Mouse (Mus musculus) embryonic facial prominence, embryonic 12.5 days (tissue): ENCODE data around the gene Prickle3. TPM values are rescaled to one million over a fixed set of nuclear protein-coding genes. Genes with fewer than 3 reads are reported as not detected.
A peak's percentile ranks its signal among the peaks of the same experiment; 100 is the strongest.

Experiments used
- ATAC-seq: fragments of 200-750 bp; cut with Nextera tagmentation; 2 replicates; pipeline ENCODE4 v1.8.0; 2017; ENCODE audit not compliant: insufficient number of reproducible peaks, insufficient read depth, low FRiP score, low TSS enrichment
- H3K27ac ChIP-seq: fragments of 300-500 bp; sonication (generic); 2 replicates; pipeline ENCODE4 v1.5.1; 2016; ENCODE audit warnings: mild to moderate bottlenecking
- H3K27me3 ChIP-seq: fragments of 300-500 bp; sonication (generic); 2 replicates; pipeline ENCODE4 v1.6.1; 2016; ENCODE audit warnings: mild to moderate bottlenecking, moderate library complexity
- H3K36me3 ChIP-seq: fragments of 300-500 bp; sonication (generic); 2 replicates; pipeline ENCODE4 v1.6.1; 2016; ENCODE audit warnings: mild to moderate bottlenecking
- H3K4me1 ChIP-seq: fragments of 300-500 bp; sonication (generic); 2 replicates; pipeline ENCODE4 v1.6.1; 2016
- H3K4me2 ChIP-seq: fragments of 300-500 bp; sonication (generic); replicated peaks from 2 replicates; pipeline ENCODE4 v1.6.1; 2016; ENCODE audit warnings: mild to moderate bottlenecking, moderate library complexity
- H3K4me3 ChIP-seq: fragments of 300-500 bp; sonication (generic); 2 replicates; pipeline ENCODE4 v1.5.1; 2016; ENCODE audit warnings: mild to moderate bottlenecking
- H3K9ac ChIP-seq: fragments of 300-500 bp; sonication (generic); 2 replicates; pipeline ENCODE4 v1.6.1; 2016; ENCODE audit warnings: mild to moderate bottlenecking, moderate library complexity
- H3K9me3 ChIP-seq: fragments of 300-500 bp; sonication (generic); 2 replicates; pipeline ENCODE4 v1.6.1; 2016; ENCODE audit warnings: mild to moderate bottlenecking, moderate library complexity
- WGBS: fragments of 180-500 bp; shearing (Covaris S2); methylation state at CpG from one replicate; pipeline ENCODE4 v1.1.7; 2016; 5-methylcytosine and 5-hydroxymethylcytosine counted together
- polyA plus RNA-seq: library from polyadenylated mRNA; unstranded; fragments of >200 nt; fragmentation: Nextera tagmentation; extraction: Ambion mirVana; gene quantifications from 2 replicates; pipeline ENCODE4 v1.2.1, GENCODE M21; 2016

The Prickle3 gene
- 6.6 and 7.1 TPM in 2 replicates for polyA plus RNA-seq

DNA sequence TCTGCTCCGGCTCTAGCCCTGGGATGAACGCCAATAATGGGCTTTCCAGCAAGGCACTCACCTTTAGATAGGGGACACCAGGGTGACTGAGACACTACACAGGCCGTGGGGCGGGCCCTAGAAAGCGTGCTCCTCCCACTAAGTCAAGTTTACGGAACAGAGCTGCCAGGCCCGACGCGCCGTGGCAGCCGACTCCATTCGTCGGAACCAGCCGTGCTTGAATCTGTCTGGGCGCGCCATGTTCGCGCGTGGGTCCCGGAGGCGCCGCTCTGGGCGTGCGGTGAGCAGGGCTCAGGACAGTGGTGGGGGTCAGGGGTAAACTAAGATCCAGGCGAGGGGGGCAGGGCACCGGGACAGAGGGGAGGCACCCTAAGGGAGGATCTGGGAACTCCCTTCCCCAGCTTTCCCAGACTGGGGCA, at the start of gene Prickle3:
Gene Prickle3 (plus strand): TSS at position 40 of the 419 bp plus-strand sequence.
- Histone ChIP-seq H3K4me2 (peak within 1 kb of the TSS; percentile 47), H3K36me3 (no peaks in the 10 kb centered on the region), H3K4me1 (no peaks in the 10 kb centered on the region), H3K27me3 (no peaks in the 10 kb centered on the region), H3K4me3 (peak within 1 kb of the TSS; percentile 39), H3K9ac (peak within 1 kb of the TSS; percentile 53), H3K9me3 (no peaks in the 10 kb centered on the region), H3K27ac (0 out of 2 replicates have a peak within 1 kb of the TSS, but pooled peaks have one; percentile 17)
- 22% methylated on average over 26 of the region's 26 CpGs for WGBS
- ATAC-seq = peak; percentile 74; the same call in 1 of the 2 replicates

DNA sequence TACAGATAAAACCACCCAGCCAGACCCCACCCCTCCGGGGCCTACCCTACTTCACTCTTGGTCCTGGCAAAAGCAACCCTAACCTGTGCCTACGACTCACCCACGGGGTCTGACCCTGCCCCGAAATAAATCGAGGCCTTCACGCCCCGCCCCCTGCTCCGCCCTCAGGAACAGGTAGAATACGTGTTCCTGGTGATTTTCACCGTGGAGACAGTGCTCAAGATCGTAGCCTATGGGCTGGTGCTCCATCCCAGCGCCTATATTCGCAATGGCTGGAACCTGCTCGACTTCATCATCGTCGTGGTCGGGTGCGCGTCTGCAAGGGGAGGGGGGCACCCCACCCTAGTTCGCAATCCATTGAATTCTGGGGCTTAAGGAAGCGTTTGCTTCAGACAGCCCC, 47.0 kb upstream of the Prickle3 start:
- H3K36me3 ChIP-seq = no peaks in the 10 kb centered on the region
- no peaks in the 10 kb centered on the region for H3K4me1 ChIP-seq
- H3K9me3 ChIP-seq = no peaks in the 10 kb centered on the region
- 0 out of 2 replicates have a peak, but pooled peaks cover 4% of the 10 kb centered on the region for H3K27me3 ChIP-seq
- ATAC-seq = no peak
- H3K9ac ChIP-seq = no peak overlapping the region
- peak overlapping the region; percentile 35 for H3K4me3 ChIP-seq
- WGBS = 16% methylated on average over 21 of the region's 21 CpGs
- H3K4me2 ChIP-seq = peak overlapping the region; percentile 56
- H3K27ac ChIP-seq = no peak overlapping the region

DNA sequence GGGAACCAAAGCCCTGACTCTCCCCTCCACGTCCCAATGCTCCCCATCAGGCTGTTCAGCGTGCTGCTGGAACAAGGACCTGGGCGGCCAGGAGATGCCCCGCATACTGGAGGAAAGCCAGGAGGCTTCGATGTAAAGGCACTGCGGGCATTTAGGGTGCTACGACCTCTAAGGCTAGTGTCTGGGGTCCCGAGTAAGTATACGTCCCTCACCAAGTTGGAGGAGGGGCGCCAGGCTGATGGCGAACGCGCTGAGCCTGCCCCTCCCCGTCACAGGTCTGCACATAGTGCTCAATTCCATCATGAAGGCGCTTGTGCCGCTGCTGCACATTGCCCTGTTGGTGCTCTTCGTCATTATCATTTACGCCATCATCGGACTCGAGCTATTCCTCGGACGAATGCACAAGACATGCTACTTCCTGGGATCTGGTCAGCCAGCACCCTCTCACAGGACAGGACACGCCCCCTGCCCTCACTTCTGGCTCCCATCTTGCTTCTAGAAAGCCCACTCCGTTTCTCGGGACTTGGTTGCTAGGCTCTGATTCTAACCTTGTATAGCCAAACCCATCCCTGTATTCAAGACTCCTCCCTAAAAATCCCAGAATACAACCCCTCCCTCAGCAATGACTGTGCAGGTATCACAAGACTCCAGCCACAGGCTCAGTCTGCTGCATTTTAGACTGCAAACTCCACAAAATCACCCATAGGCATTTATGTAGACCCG, 46.4 kb upstream of the Prickle3 start:
- Histone ChIP-seq H3K4me3 (peak overlapping the region; percentile 35), H3K36me3 (no peaks in the 10 kb centered on the region), H3K9ac (no peak overlapping the region), H3K9me3 (no peaks in the 10 kb centered on the region), H3K4me1 (no peaks in the 10 kb centered on the region), H3K4me2 (peak overlapping the region; percentile 56), H3K27me3 (0 out of 2 replicates have a peak, but pooled peaks cover 4% of the 10 kb centered on the region), H3K27ac (no peak overlapping the region)
- WGBS = 22% methylated on average over 26 of the region's 26 CpGs
- no peak for ATAC-seq

DNA sequence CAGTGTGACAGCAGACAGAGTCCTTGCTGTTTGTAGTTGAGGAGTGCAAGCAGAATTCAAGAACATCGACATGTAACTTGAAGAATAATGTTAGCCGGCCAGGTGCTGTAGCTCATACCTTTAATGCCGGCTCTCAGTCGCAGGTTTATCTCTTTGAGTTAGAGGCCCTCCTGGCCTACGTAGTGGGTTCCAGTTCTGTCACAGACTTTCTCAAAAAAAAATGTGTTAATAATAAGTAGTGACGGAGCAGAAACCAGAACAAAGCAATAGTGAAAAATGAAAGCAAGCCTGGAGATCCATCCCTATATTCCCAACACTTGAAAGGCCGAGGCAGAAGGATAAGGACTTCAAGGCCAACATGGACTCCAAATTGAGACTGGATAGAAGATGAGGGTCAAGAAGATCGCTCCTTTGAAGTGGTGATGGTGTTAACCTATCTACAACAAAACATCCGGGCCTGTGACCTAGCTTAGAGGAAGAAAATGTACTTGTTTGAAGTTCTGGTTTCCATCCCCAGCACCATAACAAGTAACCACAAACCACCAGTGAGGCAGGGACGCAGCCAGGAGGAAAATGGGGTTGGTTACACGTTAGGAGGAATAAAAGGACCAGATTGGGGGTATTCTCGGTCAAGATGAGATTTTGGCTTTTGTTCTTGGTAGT, 39.0 kb upstream of the Prickle3 start:
- H3K4me3 ChIP-seq = no peak overlapping the region
- no peak overlapping the region for H3K9ac ChIP-seq
- H3K36me3 ChIP-seq = no peaks in the 10 kb centered on the region
- H3K27me3 ChIP-seq = no peaks in the 10 kb centered on the region
- H3K4me1 ChIP-seq = no peaks in the 10 kb centered on the region
- no peak overlapping the region for H3K27ac ChIP-seq
- H3K4me2 ChIP-seq = no peak overlapping the region
- ATAC-seq = no peak
- WGBS = 82% methylated on average over 12 of the region's 12 CpGs
- no peaks in the 10 kb centered on the region for H3K9me3 ChIP-seq

DNA sequence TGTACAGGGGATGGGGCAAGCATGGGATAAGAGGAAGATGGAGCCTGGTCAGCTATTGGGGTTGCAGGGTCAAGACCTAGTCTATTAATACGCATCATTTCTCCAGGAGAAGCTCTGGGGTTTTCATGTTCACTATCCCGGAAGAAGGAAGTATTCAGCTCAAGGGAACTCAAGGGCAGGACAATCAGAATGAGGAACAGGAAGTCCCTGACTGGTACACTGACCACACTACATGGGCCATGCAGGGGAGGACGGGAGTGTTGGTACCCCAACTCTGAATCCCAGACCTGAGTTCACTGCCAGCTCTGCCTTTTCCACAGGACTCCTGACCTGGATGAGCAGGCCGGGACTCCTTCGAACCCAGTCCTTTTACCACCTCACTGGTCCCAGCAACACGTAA, 24.5 kb upstream of the Prickle3 start:
- Histone ChIP-seq H3K4me2 (no peak overlapping the region), H3K36me3 (no peaks in the 10 kb centered on the region), H3K9me3 (no peaks in the 10 kb centered on the region), H3K9ac (no peak overlapping the region), H3K27ac (no peak overlapping the region), H3K4me3 (no peak overlapping the region), H3K27me3 (no peaks in the 10 kb centered on the region), H3K4me1 (no peaks in the 10 kb centered on the region)
- ATAC-seq = no peak
- WGBS = 85% methylated on average over 6 of the region's 6 CpGs

DNA sequence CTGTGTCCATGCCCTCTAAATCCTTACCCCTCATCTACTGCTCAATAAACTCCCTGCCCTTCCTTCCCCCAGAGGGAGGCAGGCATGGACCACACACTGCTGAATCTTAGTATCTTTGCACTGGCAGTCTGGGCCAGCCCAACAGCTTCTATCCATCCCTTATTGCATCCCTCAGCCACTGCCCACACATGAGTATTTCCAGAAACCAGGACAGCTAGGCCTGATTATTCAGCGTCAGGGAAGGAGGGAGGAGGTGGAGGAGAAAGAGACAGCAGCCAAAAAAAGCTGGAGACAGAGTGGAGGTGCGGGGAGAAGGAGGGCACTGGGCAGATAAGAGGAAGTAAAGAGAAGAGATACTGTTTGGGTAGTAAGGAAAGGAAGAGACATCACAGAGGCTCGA, 22.0 kb upstream of the Prickle3 start:
- Histone ChIP-seq H3K4me2 (no peak overlapping the region), H3K27ac (no peak overlapping the region), H3K4me1 (no peaks in the 10 kb centered on the region), H3K27me3 (peaks cover 7% of the 10 kb centered on the region; the same call in 1 of the 2 replicates), H3K4me3 (no peak overlapping the region), H3K36me3 (no peaks in the 10 kb centered on the region), H3K9me3 (no peaks in the 10 kb centered on the region), H3K9ac (no peak overlapping the region)
- WGBS = 69% methylated on average over 3 of the region's 3 CpGs
- no peak for ATAC-seq

DNA sequence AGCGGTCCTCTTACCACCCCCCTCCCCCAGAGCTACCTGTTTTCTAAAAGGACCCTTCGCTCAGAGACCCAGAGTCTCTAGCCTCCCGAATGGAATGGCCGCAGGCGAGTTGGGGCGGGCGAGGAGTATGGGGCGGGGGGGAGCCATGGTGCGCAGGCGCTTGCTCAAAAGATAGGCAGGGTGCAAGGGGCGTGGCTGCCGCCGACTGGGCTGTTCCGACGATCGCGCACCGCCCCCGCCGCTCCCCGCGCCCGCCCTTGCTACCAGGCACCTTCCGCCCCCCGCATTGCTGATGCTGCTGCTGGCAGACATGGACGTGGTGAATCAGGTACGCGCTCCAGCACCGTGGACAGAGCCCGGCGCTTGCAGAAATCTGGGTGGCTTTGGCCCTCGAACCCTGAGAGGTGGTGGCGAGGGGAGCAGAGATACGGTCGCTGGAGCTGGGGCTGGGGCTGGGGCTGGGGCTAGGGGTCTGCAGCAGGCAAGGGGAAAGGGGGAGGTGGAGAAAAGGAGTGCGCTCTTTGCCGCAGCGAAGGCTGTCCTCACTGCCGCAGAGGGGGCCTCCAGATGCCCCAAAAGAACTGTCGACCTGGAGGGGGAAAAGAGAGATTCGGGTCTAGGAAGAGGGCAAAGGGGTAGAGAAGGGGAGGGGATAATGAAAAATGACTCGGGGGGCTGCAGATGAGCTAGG, 18.5 kb upstream of the Prickle3 start, which contains the start of gene Syp:
Gene Syp (plus strand): TSS at position 71 of the 691 bp plus-strand sequence.
- Histone ChIP-seq H3K9ac (no peak within 1 kb of the TSS), H3K4me2 (peak within 1 kb of the TSS; percentile 44), H3K4me1 (no peaks in the 10 kb centered on the region), H3K4me3 (peak within 1 kb of the TSS; percentile 29), H3K36me3 (no peaks in the 10 kb centered on the region), H3K27me3 (peaks cover 12% of the 10 kb centered on the region), H3K9me3 (no peaks in the 10 kb centered on the region), H3K27ac (no peak within 1 kb of the TSS)
- WGBS = 12% methylated on average over 38 of the region's 42 CpGs
- ATAC-seq = peak; percentile 82; the same call in 1 of the 2 replicates

DNA sequence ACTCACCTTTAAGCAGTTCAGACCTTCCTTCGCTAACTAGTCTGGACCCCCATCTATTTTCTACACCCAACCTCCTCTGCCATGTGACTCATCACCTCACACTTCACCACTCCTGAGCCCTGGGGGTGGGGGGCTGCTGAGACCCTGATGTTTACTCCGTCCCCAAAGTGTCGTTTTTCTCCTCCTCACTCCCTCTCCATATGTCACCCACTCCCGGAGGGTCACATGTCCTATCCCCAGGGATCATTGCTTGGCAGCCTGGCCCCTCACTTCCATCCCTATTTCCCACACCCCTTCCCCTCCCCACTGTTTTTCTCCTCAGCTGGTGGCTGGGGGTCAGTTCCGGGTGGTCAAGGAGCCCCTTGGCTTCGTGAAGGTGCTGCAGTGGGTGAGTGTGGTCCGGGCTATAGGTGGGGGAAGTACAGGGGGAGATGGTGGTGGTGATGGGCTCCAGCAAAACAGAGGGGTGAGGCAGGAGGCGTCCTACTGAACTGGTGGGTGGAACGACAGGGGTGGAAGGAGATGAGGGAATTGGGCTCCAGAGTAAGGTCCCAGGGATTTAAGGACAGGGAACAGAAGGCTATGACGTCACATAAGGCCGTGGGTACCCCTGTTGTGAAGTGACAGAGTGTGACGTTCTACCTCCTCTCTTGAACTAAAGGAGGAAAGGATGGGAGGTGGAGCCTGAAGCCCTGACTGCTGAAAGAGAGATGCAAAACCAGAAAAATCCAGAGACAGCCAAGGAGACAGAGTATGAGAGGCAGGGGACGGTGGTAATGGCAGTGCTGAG, 17.3 kb upstream of the Prickle3 start:
- Histone ChIP-seq H3K4me3 (no peak overlapping the region), H3K4me1 (no peaks in the 10 kb centered on the region), H3K4me2 (no peak overlapping the region), H3K9ac (no peak overlapping the region), H3K27ac (no peak overlapping the region), H3K27me3 (peaks cover 12% of the 10 kb centered on the region), H3K9me3 (no peaks in the 10 kb centered on the region), H3K36me3 (no peaks in the 10 kb centered on the region)
- 19% methylated on average over 13 of the region's 13 CpGs for WGBS
- no peak for ATAC-seq

DNA sequence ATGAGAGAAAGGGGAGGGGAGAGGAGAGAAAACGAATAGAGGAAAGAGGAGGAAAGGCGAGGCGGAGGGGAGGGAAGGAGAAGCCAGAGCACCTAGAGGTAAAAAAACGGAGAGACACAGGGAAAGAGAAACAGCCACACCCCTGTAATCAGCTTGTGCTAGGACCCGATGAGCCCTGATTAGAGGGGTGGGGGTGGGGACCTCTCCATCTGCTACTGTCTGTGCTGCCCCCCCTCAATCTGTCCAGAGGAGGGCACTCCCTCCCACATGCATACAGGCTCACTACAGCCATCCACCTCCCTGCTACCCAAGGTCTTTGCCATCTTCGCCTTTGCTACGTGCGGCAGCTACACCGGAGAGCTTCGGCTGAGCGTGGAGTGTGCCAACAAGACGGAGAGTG, 16.3 kb upstream of the Prickle3 start:
- H3K9ac ChIP-seq = no peak overlapping the region
- H3K27ac ChIP-seq = no peak overlapping the region
- H3K4me3 ChIP-seq = no peak overlapping the region
- no peaks in the 10 kb centered on the region for H3K4me1 ChIP-seq
- no peaks in the 10 kb centered on the region for H3K36me3 ChIP-seq
- H3K27me3 ChIP-seq = peaks cover 12% of the 10 kb centered on the region
- no peak overlapping the region for H3K4me2 ChIP-seq
- no peaks in the 10 kb centered on the region for H3K9me3 ChIP-seq
- ATAC-seq = no peak
- WGBS = 30% methylated on average over 12 of the region's 12 CpGs

DNA sequence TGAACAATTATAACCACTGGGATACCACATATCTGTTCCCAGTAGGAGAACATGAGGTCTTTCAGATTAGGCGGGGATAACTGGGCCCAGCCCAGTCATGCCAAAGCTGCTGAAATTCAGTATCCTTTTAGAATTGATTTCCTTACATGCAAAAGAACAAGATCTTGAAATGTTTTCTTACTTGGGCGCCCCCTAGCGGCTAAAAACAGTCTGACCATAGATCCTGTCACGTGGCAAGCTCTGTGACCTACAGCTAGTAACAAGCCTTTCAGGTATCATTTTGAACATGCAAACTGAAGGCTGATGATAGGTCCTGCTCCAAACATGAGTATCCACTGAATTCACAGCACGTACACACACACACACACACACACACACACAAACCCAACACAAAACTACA, 11.7 kb upstream of the Prickle3 start:
- ATAC-seq = no peak
- Histone ChIP-seq H3K4me3 (no peak overlapping the region), H3K27me3 (peaks cover 4% of the 10 kb centered on the region), H3K9me3 (no peaks in the 10 kb centered on the region), H3K4me2 (no peak overlapping the region), H3K27ac (no peak overlapping the region), H3K36me3 (no peaks in the 10 kb centered on the region), H3K4me1 (no peaks in the 10 kb centered on the region), H3K9ac (no peak overlapping the region)
- 20% methylated on average over 5 of the region's 5 CpGs for WGBS

DNA sequence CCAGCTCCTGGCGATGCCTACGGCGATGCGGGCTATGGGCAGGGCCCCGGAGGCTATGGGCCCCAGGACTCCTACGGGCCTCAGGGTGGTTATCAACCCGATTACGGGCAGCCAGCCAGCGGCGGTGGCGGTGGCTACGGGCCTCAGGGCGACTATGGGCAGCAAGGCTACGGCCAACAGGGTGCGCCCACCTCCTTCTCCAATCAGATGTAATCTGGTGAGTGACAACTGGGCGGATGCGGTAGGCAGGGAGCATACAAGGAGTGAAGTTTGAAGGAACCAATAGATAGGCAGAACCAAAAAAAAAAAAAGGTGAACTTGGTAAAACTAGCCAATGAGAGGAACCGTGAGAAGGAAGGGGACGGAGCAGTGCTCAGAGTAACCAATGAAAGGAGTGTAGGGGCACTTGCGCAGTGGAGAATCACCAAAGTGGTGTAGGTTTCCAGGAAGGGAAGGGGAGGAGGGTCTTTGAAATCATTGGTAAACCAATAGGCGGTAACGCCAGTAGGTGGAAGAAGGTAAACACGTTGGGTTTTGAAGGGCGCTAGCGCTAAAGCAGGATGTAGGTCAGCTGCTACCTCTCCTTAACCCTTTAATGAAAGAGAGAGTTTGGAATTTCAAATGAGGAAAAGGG, 8.3 kb upstream of the Prickle3 start:
- H3K4me3 ChIP-seq = peak overlapping the region; percentile 46
- no peaks in the 10 kb centered on the region for H3K36me3 ChIP-seq
- peak; percentile 98 for ATAC-seq
- no peaks in the 10 kb centered on the region for H3K9me3 ChIP-seq
- peak overlapping the region; percentile 53 for H3K9ac ChIP-seq
- H3K4me1 ChIP-seq = no peaks in the 10 kb centered on the region
- H3K27me3 ChIP-seq = no peaks in the 10 kb centered on the region
- H3K27ac ChIP-seq = peak overlapping the region; percentile 70; the same call in 1 of the 2 replicates
- peak overlapping the region; percentile 51 for H3K4me2 ChIP-seq
- 19% methylated on average over 25 of the region's 25 CpGs for WGBS
